Mouse (Mus musculus) liver, embryonic 15.5 days (tissue): ENCODE measurements around the gene Tyw5. TPM values are rescaled to one million over a fixed set of nuclear protein-coding genes. Genes with fewer than 3 reads are reported as not detected.

Source experiments
- ATAC-seq: fragments of 200-750 bp; cut with Nextera tagmentation; 2 replicates; pipeline ENCODE4 v1.8.0; 2017; ENCODE audit warnings: moderate number of reproducible peaks, mild to moderate bottlenecking, moderate library complexity; ENCODE audit not compliant: insufficient read depth
- H3K27ac ChIP-seq: fragments of 300-500 bp; sonication (generic); replicated peaks from 2 replicates; pipeline ENCODE4 v1.5.1; 2015; ENCODE audit warnings: mild to moderate bottlenecking, inconsistent platforms
- H3K27me3 ChIP-seq: fragments of 300-500 bp; sonication (generic); 2 replicates; pipeline ENCODE4 v1.6.1; 2015; ENCODE audit warnings: mild to moderate bottlenecking, inconsistent platforms
- H3K36me3 ChIP-seq: fragments of 300-500 bp; sonication (generic); replicated peaks from 2 replicates; pipeline ENCODE4 v1.6.1; 2015; ENCODE audit warnings: moderate library complexity, mild to moderate bottlenecking, inconsistent platforms
- H3K4me1 ChIP-seq: fragments of 300-500 bp; sonication (generic); replicated peaks from 2 replicates; pipeline ENCODE4 v1.6.1; 2015; ENCODE audit warnings: inconsistent platforms
- H3K4me2 ChIP-seq: fragments of 300-500 bp; sonication (generic); 2 replicates; pipeline ENCODE4 v1.6.1; 2015; ENCODE audit warnings: moderate library complexity, mild to moderate bottlenecking, inconsistent platforms
- H3K4me3 ChIP-seq: fragments of 300-500 bp; sonication (generic); replicated peaks from 2 replicates; pipeline ENCODE4 v1.5.1; 2015; ENCODE audit warnings: mild to moderate bottlenecking, inconsistent platforms
- H3K9ac ChIP-seq: fragments of 300-500 bp; sonication (generic); 2 replicates; pipeline ENCODE4 v1.6.1; 2015; ENCODE audit warnings: moderate library complexity, mild to moderate bottlenecking, inconsistent platforms
- H3K9me3 ChIP-seq: fragments of 300-500 bp; sonication (generic); replicated peaks from 2 replicates; pipeline ENCODE4 v1.6.1; 2016; ENCODE audit warnings: inconsistent platforms
- WGBS: fragments of 180-500 bp; shearing (Covaris S2); methylation state at CpG from one replicate; pipeline ENCODE4 v1.1.7; 2015; ENCODE audit warnings: mixed read lengths; ENCODE audit not compliant: insufficient replicate concordance; 5-methylcytosine and 5-hydroxymethylcytosine counted together
- polyA plus RNA-seq: library from polyadenylated mRNA; unstranded; fragments of >200 nt; fragmentation: Nextera tagmentation; extraction: Ambion mirVana; gene quantifications from 2 replicates; pipeline ENCODE4 v1.2.1, GENCODE M21; 2015

Gene Tyw5
- 10.5 and 11.7 TPM in 2 replicates for polyA plus RNA-seq

GRCm38 (mm10) chr1:57406187-57407151, at the start of gene Tyw5, which contains the start of gene Maip1:
Gene Tyw5 (minus strand): TSS chr1:57407101.
Gene Maip1 (plus strand): TSS chr1:57406328.
- Histone ChIP-seq H3K9ac (peak within 1 kb of the TSS; percentile 79), H3K9me3 (no peaks in the 10 kb centered on the region), H3K36me3 (no peaks in the 10 kb centered on the region), H3K4me1 (peaks cover 28% of the 10 kb centered on the region), H3K4me2 (peak within 1 kb of the TSS; percentile 79), H3K27ac (peak within 1 kb of the TSS; percentile 89), H3K27me3 (no peaks in the 10 kb centered on the region), H3K4me3 (peak within 1 kb of the TSS; percentile 76)
- ATAC-seq, result peak; percentile 86
- under 1% methylated on average over 71 of the region's 72 CpGs for WGBS

GRCm38 (mm10) chr1:57450241-57450640, 43.3 kb upstream of the Tyw5 start:
- Histone ChIP-seq H3K9me3 (no peaks in the 10 kb centered on the region), H3K9ac (no peak overlapping the region), H3K36me3 (no peaks in the 10 kb centered on the region), H3K4me2 (no peak overlapping the region), H3K27ac (no peak overlapping the region), H3K27me3 (no peaks in the 10 kb centered on the region), H3K4me1 (no peaks in the 10 kb centered on the region), H3K4me3 (no peak overlapping the region)
- no peak for ATAC-seq
- 62% methylated on average over 1 of the region's 1 CpGs for WGBS

- no peak overlapping the region for H3K27ac ChIP-seq
- no peaks in the 10 kb centered on the region for H3K36me3 ChIP-seq
- H3K4me1 ChIP-seq, result no peaks in the 10 kb centered on the region
- H3K9ac ChIP-seq, result no peak overlapping the region
- no peak overlapping the region for H3K4me2 ChIP-seq
- H3K4me3 ChIP-seq, result no peak overlapping the region
- 69% methylated on average over 10 of the region's 10 CpGs for WGBS
- ATAC-seq, result no peak
- H3K27me3 ChIP-seq, result no peaks in the 10 kb centered on the region
- H3K9me3 ChIP-seq, result no peaks in the 10 kb centered on the region
Observed at GRCm38 (mm10) chr1:57445679-57446078, 38.8 kb upstream of the Tyw5 start.

- 37% methylated on average over 4 of the region's 4 CpGs for WGBS
- H3K4me2 ChIP-seq, result no peak overlapping the region
- no peak for ATAC-seq
Observed at GRCm38 (mm10) chr1:57440771-57441170, 33.9 kb upstream of the Tyw5 start.

GRCm38 (mm10) chr1:57439026-57439425, 32.1 kb upstream of the Tyw5 start:
- H3K9me3 ChIP-seq, result no peaks in the 10 kb centered on the region
- H3K27ac ChIP-seq, result no peak overlapping the region
- no peak overlapping the region for H3K4me3 ChIP-seq
- no peaks in the 10 kb centered on the region for H3K27me3 ChIP-seq
- peaks cover 13% of the 10 kb centered on the region; the same call in 1 of the 2 replicates for H3K4me1 ChIP-seq
- 61% methylated on average over 6 of the region's 6 CpGs for WGBS
- H3K9ac ChIP-seq, result no peak overlapping the region
- ATAC-seq, result no peak
- H3K36me3 ChIP-seq, result no peaks in the 10 kb centered on the region
- H3K4me2 ChIP-seq, result no peak overlapping the region

More at GRCm38 (mm10) chr1:57440771-57441170, 33.9 kb upstream of the Tyw5 start:
- Histone ChIP-seq H3K27me3 (no peaks in the 10 kb centered on the region), H3K27ac (no peak overlapping the region), H3K9ac (no peak overlapping the region), H3K4me1 (peaks cover 13% of the 10 kb centered on the region; the same call in 1 of the 2 replicates), H3K4me3 (no peak overlapping the region), H3K36me3 (no peaks in the 10 kb centered on the region), H3K9me3 (no peaks in the 10 kb centered on the region)

GRCm38 (mm10) chr1:57436954-57437353, 30.1 kb upstream of the Tyw5 start:
- Histone ChIP-seq H3K4me1 (peaks cover 13% of the 10 kb centered on the region; the same call in 1 of the 2 replicates), H3K27me3 (no peaks in the 10 kb centered on the region), H3K4me2 (peak overlapping the region; percentile 45), H3K9ac (no peak overlapping the region), H3K36me3 (no peaks in the 10 kb centered on the region), H3K4me3 (no peak overlapping the region), H3K9me3 (no peaks in the 10 kb centered on the region), H3K27ac (peak overlapping the region; percentile 33)
- no peak for ATAC-seq
- WGBS, result 27% methylated on average over 9 of the region's 9 CpGs

- Histone ChIP-seq H3K4me1 (peaks cover 13% of the 10 kb centered on the region; the same call in 1 of the 2 replicates), H3K4me3 (peak overlapping the region; percentile 20; the same call in 1 of the 2 replicates), H3K27me3 (no peaks in the 10 kb centered on the region), H3K4me2 (peak overlapping the region; percentile 45), H3K9me3 (no peaks in the 10 kb centered on the region), H3K9ac (no peak overlapping the region), H3K27ac (peak overlapping the region; percentile 33; the same call in 1 of the 2 replicates), H3K36me3 (no peaks in the 10 kb centered on the region)
- WGBS, result 17% methylated on average over 9 of the region's 9 CpGs
- ATAC-seq, result peak; percentile 37; the same call in 1 of the 2 replicates
Observed at GRCm38 (mm10) chr1:57436408-57436807, 29.5 kb upstream of the Tyw5 start.

GRCm38 (mm10) chr1:57433141-57433540, 26.2 kb upstream of the Tyw5 start:
- Histone ChIP-seq H3K4me2 (no peak overlapping the region), H3K4me3 (no peak overlapping the region), H3K36me3 (no peaks in the 10 kb centered on the region), H3K27ac (no peak overlapping the region), H3K4me1 (peaks cover 13% of the 10 kb centered on the region; the same call in 1 of the 2 replicates), H3K9me3 (no peaks in the 10 kb centered on the region), H3K9ac (no peak overlapping the region), H3K27me3 (peaks cover 3% of the 10 kb centered on the region; the same call in 1 of the 2 replicates)
- 73% methylated on average over 7 of the region's 7 CpGs for WGBS
- no peak for ATAC-seq

- no peak overlapping the region for H3K4me3 ChIP-seq
- no peak overlapping the region for H3K27ac ChIP-seq
- H3K4me1 ChIP-seq, result no peaks in the 10 kb centered on the region
- H3K27me3 ChIP-seq, result peaks cover 3% of the 10 kb centered on the region; the same call in 1 of the 2 replicates
- H3K9ac ChIP-seq, result no peak overlapping the region
- 9% methylated on average over 12 of the region's 12 CpGs for WGBS
- ATAC-seq, result no peak
- no peaks in the 10 kb centered on the region for H3K9me3 ChIP-seq
- no peaks in the 10 kb centered on the region for H3K36me3 ChIP-seq
- no peak overlapping the region; the same call in 1 of the 2 replicates for H3K4me2 ChIP-seq
Observed at GRCm38 (mm10) chr1:57429786-57430483, 23.0 kb upstream of the Tyw5 start.

GRCm38 (mm10) chr1:57428368-57429308, 21.7 kb upstream of the Tyw5 start:
- H3K9me3 ChIP-seq, result no peaks in the 10 kb centered on the region
- no peaks in the 10 kb centered on the region for H3K4me1 ChIP-seq
- peaks cover 3% of the 10 kb centered on the region; the same call in 1 of the 2 replicates for H3K27me3 ChIP-seq
- H3K27ac ChIP-seq, result no peak overlapping the region
- H3K4me3 ChIP-seq, result no peak overlapping the region
- no peaks in the 10 kb centered on the region for H3K36me3 ChIP-seq
- 45% methylated on average over 16 of the region's 16 CpGs for WGBS
- no peak overlapping the region for H3K9ac ChIP-seq
- no peak for ATAC-seq
- no peak overlapping the region for H3K4me2 ChIP-seq
